Mouse (Mus musculus) embryo, embryonic 10 days (tissue): ENCODE data around the gene Rapgefl1.

ENCODE experiments used
- DNase-seq: peaks from one replicate; pipeline ENCODE4 v3.0.0-alpha.2; 2015; ENCODE audit warnings: low spot score

Gene Rapgefl1

DNA sequence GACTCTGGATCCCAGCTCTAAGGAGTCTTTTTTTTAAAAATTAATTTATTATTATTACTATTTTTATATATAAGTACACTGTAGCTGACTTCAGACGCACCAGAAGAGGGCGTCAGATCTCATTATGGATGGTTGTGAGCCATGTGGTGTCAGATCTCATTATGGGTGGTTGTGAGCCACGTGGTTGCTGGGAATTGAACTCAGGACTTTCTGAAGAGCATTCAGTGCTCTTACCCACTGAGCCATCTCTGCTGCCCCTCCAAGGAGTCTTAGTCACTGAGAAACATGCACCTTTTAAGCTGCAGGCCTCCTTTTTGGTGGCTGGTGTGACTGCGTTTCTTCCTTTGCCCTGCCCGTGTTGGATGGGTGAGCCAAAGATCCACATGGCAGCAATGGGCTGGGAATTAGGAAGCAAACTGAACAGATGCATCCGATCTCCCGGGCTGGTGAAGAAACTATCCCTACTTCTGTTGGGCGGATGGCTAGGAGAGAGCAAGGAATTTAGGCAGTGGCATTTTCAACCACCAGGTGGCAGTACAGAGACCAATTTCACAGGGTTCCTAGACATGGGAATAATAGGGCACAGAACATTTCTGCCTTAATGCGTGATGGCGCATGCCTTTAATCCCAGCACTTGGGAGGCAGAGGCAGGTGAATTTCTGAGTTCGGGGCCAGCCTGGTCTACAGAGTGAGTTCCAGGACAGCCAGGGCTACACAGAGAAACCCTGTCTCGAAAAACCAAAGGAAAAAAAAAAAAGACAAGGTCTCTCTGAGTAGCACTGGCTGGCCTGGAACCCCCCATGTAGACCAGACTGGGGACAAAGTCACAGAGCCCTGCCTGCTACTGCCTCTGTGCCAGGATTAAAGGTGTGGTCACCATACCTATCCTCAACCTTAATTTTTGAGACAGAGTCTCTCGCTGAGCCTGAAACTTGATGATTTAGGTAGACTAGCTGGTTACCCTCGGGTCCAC is 22.5 kb downstream of the Rapgefl1 start:
- DNase-seq, result peak; percentile 91

DNA sequence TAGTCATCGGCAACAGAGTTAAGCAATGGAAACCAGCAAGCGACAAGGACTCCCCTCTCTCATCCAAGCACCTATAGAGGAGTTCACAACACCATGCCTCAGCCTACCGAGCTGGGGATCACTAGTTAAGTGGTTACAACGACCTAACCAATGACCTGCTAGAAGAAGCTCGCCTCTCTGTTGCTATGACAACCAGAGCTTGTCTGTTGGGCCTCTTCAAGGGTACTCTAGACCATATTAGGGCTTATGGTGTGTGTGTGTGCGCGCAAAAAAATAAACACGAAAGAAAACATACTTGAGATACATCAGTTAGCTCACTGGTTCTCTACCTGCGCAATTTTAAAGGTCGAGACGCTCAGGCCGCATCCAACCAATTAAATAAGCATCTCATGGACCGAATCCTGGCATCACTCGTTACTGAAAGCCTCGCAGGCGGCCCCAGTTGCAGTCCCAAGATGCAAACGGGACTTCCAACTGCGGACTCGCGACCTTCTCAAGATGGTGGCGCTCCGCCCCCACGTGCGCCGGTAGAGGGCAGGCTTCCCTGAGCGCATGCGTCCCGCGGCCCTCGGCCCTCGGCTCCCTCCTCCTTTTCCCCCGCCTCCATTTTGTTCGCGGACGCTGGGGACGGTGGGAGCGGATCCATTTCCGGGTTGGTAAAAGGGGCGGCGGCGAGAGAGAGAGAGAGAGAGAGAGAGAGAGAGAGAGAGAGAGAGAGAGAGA is 26.6 kb downstream of the Rapgefl1 start, which contains the start of gene Wipf2:
Wipf2 (plus strand) TSS at position 611 of the 723 bp plus-strand sequence.
- peak; percentile 99 for DNase-seq

DNA sequence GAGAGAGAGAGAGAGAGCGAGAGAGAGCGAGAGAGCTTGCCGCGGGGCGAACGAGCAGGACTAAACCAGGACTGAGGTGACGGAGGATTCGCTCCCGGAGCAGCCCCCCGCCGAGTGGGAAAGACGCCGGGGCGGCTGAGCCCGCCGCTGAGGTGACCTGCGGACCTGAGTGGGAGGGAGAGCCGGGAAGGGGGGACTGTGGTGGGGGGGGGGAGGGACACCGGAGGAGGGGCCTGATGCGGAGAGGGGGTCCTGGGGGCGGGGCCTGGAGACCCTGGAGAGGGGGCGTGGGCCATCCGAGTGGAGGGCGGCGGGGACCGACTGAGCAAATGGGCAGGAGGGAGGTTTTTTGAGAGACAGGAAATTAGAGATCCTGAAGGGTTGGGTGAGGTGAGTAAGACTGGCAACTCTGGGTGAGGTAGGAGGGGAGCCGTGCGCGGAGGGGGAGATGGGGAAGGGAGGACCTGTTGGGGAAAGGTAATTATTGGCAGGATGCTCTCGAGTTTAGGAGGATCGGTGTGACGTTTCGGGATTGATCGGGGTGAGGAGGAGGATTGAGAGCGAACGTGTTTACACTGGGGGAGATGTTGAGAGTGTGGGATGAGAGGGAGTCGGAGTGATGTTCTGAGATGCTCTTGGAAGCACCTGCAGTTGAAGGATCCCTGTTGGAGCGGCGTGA is 27.3 kb downstream of the Rapgefl1 start:
- peak; percentile 73 for DNase-seq

DNA sequence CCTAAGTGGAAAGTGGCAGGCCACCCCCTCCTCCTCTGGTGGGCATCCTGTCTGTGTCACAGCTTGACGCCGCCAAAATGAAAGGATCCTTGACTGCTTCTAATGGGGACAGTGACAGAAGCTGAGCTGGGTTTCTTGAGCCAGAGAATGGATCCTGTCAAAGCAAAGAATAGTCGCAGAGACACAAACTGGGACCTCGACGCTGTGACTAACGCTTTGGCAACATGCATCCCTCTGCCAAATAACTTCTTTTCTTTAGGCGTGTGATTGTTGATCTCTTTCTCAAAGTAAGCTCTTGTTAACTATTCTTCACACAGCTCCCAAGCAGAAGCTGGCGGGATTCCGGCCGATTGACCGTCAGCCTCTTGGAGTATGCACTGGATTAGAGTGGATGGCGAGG is 30.7 kb downstream of the Rapgefl1 start:
- DNase-seq, result peak; percentile 29

DNA sequence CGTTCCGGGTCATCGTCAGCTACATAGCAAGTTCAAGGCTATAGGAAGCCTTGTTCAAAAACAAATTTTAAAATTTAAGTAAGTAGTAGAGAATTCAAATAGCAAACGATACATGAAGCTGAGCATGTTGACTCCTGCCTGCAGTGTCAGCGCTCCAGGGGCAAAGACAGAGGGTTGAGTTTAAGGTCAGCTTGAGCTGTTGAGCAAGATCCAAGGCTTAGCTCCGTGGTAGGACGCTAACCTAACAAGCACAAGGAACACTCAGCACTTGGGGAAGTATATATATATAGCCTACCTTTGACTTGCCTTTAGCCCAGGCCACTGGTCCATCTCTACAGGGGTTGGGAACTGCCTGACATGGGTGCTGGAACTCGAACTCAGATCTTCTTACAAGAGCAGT is 33.3 kb downstream of the Rapgefl1 start:
- no peak for DNase-seq

DNA sequence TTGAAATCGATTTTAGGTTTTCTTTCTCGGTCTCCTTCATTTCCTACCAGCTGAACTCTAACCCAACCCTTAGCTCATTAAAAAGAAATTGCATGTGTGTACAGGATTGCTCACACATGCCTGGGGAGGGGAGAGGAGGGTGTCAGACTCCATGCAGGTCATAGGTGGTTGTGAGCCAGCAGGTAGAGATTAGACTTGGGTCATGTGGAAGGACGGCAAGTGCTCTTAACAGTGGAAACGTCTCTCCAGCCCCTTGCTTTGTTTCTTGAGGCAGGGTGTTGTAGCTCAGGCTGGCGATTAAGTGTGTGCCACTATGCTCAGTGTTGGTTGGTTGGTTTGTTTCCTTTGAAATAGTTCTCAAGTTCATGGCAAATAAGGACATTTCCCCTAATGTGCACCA is 34.2 kb downstream of the Rapgefl1 start:
- DNase-seq, result no peak

DNA sequence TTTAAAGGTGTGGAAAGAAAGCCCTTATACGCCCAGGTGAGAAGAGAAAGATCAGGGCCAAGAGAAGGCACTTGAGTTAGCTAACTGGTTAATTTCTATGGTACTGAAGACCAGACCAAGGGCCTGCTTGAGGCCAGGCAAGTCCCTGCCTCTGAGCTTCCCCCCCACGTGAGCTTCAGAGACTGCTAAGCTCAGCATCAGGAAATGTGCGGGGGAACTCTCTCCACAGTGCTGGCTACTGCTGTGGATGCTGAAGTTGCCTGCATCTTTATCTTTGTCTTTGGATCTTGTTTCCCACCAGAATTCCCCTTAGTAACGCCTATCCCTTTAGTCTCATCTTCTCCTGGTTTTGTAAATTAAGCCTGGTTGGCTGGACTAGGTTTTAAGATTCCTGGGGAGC is 34.8 kb downstream of the Rapgefl1 start:
- DNase-seq, result no peak

DNA sequence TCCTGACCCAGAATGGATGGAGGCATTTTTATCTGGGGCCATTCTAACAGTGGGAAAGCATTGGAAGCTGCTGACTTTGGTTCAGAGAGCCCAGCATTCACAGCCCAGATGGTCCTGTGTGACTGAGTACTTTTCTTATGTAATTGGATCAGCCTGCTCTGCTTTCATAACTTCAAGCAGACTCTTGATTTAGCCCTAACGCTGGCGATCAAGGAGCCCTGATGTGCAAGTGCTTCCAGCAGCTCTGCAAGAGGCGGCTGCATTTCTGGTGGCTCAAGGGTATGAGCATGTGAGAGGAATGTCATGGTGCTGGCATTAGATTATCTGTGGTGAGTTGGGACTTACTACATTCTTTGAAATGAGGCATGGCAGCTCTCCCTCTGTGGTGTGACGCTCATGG is 35.5 kb downstream of the Rapgefl1 start:
- DNase-seq, result no peak

DNA sequence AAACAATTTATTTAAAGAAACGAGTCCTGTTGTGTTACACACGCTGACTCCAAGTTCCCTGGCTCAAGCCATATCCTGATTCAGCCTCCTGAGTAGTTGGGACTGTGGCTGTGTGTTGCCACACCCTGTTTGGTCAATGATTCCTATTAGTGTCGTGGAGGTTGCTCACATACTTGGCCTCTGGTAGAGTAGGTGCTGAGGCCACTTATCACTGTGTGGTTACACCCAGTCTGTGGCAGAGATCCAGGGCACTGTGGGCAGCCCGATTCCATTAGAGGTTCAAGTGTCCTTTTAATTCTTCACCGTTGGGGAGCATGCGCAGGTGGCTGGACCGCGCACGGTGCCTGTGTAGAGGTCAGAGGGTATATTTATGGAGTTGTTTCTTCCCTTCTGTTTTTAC is 37.3 kb downstream of the Rapgefl1 start:
- DNase-seq, result no peak

DNA sequence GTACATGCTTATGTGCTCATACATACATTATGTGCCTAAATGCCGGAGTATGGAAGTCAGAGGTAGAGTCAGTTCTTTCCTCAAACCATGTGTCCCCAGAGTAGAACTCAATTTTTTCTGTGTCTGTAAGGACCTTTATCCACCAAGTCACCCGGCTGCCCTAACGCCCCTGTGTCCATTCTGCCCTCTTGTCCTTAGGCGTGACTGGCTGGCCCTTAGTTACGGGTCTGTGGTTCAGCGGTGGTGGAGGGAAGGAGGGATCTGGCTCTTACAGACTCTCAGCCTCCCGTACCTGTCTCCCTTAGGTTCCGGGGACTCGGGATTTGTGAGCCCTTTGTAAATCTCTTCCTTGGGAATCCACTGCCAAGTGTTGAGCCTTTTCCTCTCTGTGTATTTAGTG is 40.4 kb downstream of the Rapgefl1 start:
- DNase-seq, result no peak

DNA sequence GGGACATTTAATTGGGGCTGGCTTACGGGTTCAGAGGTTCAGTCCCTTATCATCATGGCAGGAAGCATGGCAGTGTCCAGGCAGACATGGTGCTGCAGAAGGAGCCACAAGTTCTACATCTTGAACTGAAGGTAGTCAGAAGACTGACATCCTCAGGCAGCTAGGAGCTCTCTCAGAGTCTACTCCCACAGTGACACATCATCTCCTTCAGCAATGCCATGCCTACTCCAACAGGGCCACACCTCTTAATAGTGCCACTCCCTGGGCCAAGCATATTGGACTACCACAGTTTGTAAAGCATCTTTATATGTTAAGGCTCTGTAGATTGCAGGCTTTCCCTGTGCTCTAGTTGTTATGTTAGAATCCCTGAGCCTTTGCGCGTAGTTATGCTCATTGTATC is 51.1 kb downstream of the Rapgefl1 start:
- no peak for DNase-seq

DNA sequence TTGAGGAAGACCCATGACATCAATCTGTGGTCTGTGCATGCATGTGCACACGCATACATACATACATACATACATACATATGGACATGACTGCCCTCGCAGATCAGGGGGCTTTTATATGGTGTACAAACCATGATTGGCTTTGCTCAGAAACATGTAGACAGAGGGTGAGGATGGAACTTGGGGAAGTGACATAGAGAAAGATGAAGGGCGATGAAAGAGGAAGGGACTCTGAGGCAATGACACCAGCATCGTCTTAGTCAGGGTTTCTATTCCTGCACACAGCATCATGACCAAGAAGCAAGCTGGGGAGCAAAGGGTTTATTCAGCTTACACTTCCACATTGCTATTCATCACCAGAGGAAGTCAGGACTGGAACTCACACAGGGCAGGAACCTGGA is 52.5 kb downstream of the Rapgefl1 start:
- no peak for DNase-seq

DNA sequence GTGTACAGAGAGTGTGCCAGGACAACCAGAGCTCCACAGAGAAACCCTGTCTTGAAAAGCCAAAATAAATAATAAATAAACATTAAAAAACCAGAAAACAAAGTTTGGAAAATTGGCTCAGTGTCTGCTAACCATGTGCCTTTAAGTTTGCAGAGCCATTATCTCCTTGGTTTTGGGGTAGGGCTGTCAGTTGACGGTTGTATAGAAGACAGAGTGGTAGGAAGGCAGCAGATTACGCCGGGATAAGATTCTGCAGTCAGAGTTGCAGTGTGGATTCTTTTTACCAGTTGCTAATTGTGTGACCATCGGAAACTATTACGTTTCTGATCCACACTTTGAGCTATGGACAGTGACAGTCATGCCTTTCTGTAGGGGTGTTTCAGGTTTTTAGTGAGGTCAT is 53.4 kb downstream of the Rapgefl1 start:
- no peak for DNase-seq

DNA sequence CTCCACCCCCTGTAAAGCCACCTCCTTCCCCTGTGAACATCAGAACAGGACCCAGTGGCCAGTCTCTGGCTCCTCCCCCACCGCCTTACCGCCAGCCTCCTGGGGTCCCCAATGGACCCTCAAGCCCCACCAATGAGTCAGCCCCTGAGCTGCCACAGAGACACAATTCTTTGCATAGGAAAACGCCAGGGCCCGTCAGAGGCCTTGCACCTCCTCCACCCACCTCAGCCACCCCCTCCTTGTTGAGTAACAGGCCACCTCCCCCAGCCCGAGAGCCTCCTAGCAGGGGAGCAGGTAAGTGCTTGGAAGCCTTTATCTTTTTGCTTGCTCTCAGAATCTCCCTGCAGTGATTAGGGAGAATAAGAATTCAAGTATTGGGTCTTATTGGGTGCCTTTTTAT is 55.8 kb downstream of the Rapgefl1 start:
- DNase-seq, result no peak

DNA sequence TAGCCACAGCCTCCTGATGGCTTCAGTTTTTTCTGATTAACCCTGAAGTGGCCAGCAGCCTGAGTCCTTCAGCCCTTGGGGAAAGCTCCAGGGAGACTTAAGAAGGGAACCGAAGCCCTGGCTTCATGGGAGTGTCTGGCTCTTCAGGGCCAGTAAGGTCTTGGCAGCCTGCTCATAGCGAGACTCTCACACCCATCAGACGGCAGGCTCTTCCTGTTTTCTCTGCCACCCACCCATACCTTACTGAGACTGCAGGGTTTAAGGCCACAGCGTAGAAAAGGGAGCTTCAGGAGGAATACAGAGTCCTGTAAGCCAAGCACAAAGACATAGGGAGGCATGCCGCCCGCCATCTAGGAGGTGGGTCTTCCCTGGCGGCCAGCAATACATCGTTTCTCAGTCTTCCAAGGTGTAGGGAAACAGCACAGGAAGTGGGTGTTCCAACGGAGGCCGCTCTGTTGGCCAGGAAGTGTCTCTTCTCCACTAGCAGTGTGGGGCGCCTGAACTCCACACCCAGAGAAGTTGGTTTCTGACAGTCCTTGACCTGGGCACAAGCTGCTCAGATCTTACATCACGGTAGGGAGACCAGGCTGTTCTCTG is 64.0 kb downstream of the Rapgefl1 start:
- DNase-seq, result no peak

DNA sequence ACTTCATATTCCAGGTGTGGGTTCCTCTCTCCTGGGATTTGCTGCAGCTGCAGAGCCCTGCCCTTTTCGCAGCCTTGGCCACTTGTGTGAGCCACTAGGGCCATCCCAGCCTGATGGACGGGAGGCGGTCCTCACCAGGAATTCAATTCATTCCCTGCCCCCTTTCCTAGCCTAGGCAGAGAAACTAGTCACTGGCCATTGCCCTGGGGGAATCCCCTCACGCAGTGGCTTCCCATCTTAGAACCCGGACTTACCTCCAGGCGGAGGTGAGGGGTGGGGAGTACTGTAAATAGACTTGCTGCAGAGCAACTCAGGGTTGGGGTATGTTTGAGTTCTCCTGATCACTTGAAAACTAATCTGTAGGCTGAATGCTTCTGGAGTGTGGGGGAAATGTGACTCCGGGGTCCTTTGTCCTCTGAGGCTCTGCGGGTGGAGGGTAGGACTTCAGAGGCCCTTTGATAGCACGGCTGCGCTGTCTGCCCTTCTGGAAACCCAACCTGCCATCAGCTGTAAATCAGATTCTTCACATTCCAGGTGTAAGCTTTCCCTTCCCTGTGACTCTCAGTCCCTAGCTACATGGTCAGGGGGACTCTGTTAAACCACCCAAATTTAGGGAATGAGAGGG is 66.1 kb downstream of the Rapgefl1 start:
- DNase-seq, result peak; percentile 89
